Mouse (Mus musculus) stomach, postnatal 0 days (tissue): ENCODE measurements at regions not wholly inside any gene's neighbourhood (a gene's known extent, or its start where the extent isn't known, plus 50 kb on each side); places are given as distances from the start of the nearest gene placed in this dataset.

Source experiments
- CTCF ChIP-seq: IDR thresholded peaks from 2 replicates; pipeline ENCODE4 v1.5.1; 2016; ENCODE audit warnings: antibody characterized with exemption, low read depth, mild to moderate bottlenecking, moderate library complexity
- EP300 ChIP-seq: optimal IDR thresholded peaks from 2 replicates; pipeline ENCODE3; 2016; ENCODE audit warnings: antibody characterized with exemption

- TF ChIP-seq CTCF (no peak), EP300 (no peak)
These were observed 468.6 kb upstream of the Trpc7 start for GRCm38 (mm10) chr13:57364396-57364795.
